Mouse (Mus musculus) lung, postnatal 0 days (tissue): ENCODE measurements at regions not wholly inside any gene's neighbourhood (a gene's known extent, or its start where the extent isn't known, plus 50 kb on each side); places are given as distances from the start of the nearest gene placed in this dataset.

Source experiments
- ATAC-seq: fragments of 200-750 bp; cut with Nextera tagmentation; 2 replicates; pipeline ENCODE4 v1.8.0; 2017; ENCODE audit warnings: moderate library complexity
- DNase-seq: peaks from one replicate; pipeline ENCODE4 v3.0.0-alpha.2; 2016; ENCODE audit warnings: low spot score
- H3K27ac ChIP-seq: fragments of 300-500 bp; sonication (generic); 2 replicates; pipeline ENCODE4 v1.5.1; 2014; ENCODE audit warnings: antibody characterized with exemption, mild to moderate bottlenecking, low read length, mixed read lengths
- H3K27me3 ChIP-seq: fragments of 300-500 bp; sonication (generic); replicated peaks from 2 replicates; pipeline ENCODE4 v1.6.1; 2014; ENCODE audit warnings: low read length, mixed read lengths; ENCODE audit not compliant: insufficient read depth
- H3K36me3 ChIP-seq: fragments of 300-500 bp; sonication (generic); 2 replicates; pipeline ENCODE4 v1.6.1; 2014; ENCODE audit warnings: low read length, mixed read lengths; ENCODE audit not compliant: insufficient read depth
- H3K4me1 ChIP-seq: fragments of 300-500 bp; sonication (generic); 2 replicates; pipeline ENCODE4 v1.6.1; 2014; ENCODE audit warnings: antibody characterized with exemption, low read depth, low read length, mixed read lengths; ENCODE audit not compliant: insufficient read depth
- H3K4me2 ChIP-seq: fragments of 300-500 bp; sonication (generic); replicated peaks from 2 replicates; pipeline ENCODE4 v1.6.1; 2014; ENCODE audit warnings: low read depth, mild to moderate bottlenecking, low read length, moderate library complexity, mixed read lengths
- H3K4me3 ChIP-seq: fragments of 300-500 bp; sonication (generic); 2 replicates; pipeline ENCODE4 v1.5.1; 2014; ENCODE audit warnings: low read depth, low read length
- H3K9ac ChIP-seq: fragments of 300-500 bp; sonication (generic); replicated peaks from 2 replicates; pipeline ENCODE4 v1.6.1; 2014; ENCODE audit warnings: low read depth, mild to moderate bottlenecking
- H3K9me3 ChIP-seq: fragments of 300-500 bp; sonication (generic); 2 replicates; pipeline ENCODE4 v1.6.1; 2016; ENCODE audit warnings: low read length, mixed read lengths
- CTCF ChIP-seq: IDR thresholded peaks from 2 replicates; pipeline ENCODE4 v1.5.1; 2016; ENCODE audit warnings: antibody characterized with exemption, mild to moderate bottlenecking
- EP300 ChIP-seq: IDR thresholded peaks from 2 replicates; pipeline ENCODE4 v1.6.1; 2016; ENCODE audit warnings: antibody characterized with exemption, mild to moderate bottlenecking, control low read depth
- WGBS: fragments of 180-500 bp; shearing (Covaris S2); extraction: QIAGEN DNeasy Blood & Tissue Kit; methylation state at CpG from one replicate; pipeline ENCODE4 v1.1.7; 2014; 5-methylcytosine and 5-hydroxymethylcytosine counted together

GRCm38 (mm10) chr6:36179895-36180294 is 208.0 kb upstream of the Chrm2 start:
- TF ChIP-seq CTCF (no peak), EP300 (no peak)
- Histone ChIP-seq H3K4me2 (no peak overlapping the region), H3K27ac (no peak overlapping the region), H3K9me3 (no peaks in the 10 kb centered on the region), H3K4me3 (no peak overlapping the region), H3K4me1 (no peaks in the 10 kb centered on the region), H3K36me3 (no peaks in the 10 kb centered on the region), H3K27me3 (no peaks in the 10 kb centered on the region), H3K9ac (no peak overlapping the region)
- ATAC-seq (no peak), DNase-seq (no peak)
- 25% methylated on average over 3 of the region's 3 CpGs for WGBS

DNA sequence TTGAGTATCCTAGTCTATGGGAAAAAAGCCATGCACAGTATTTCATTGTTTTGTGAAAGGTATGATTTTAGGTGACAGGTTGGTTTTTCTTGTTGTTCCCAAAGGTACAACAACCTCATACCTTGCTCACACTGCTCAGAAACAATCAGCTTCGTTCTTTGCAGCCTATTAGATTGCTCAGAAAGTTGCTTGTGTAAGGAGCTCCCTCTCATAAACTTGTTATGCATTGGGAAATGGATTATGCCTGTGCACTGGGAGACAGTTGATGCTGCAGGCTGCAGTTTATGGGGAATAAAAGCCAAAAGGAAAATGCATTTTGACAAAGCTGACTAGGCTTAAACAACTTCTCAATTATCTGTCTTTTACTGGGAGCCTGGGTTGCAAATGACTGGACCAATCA is 205.2 kb upstream of the Chrm2 start:
- no peak overlapping the region for H3K4me3 ChIP-seq
- H3K36me3 ChIP-seq, result no peaks in the 10 kb centered on the region
- no peaks in the 10 kb centered on the region for H3K27me3 ChIP-seq
- no peak overlapping the region for H3K4me2 ChIP-seq
- H3K4me1 ChIP-seq, result no peaks in the 10 kb centered on the region
- TF ChIP-seq EP300 (no peak), CTCF (no peak)
- 59% methylated on average over 1 of the region's 1 CpGs for WGBS
- no peaks in the 10 kb centered on the region for H3K9me3 ChIP-seq
- H3K27ac ChIP-seq, result no peak overlapping the region
- ATAC-seq (no peak), DNase-seq (no peak)
- no peak overlapping the region for H3K9ac ChIP-seq

- no peaks in the 10 kb centered on the region for H3K9me3 ChIP-seq
- H3K9ac ChIP-seq, result no peak overlapping the region
- no peaks in the 10 kb centered on the region for H3K4me1 ChIP-seq
- TF ChIP-seq CTCF (no peak), EP300 (no peak)
- no peaks in the 10 kb centered on the region for H3K36me3 ChIP-seq
- no peak overlapping the region for H3K27ac ChIP-seq
- H3K4me3 ChIP-seq, result no peak overlapping the region
- WGBS, result 74% methylated on average over 2 of the region's 2 CpGs
- no peak overlapping the region for H3K4me2 ChIP-seq
- no peak for ATAC-seq
- no peaks in the 10 kb centered on the region for H3K27me3 ChIP-seq
- DNase-seq, result no peak
Observed at GRCm38 (mm10) chr6:36206666-36207065, 181.2 kb upstream of the Chrm2 start.

GRCm38 (mm10) chr6:36221308-36221707 is 166.6 kb upstream of the Chrm2 start:
- Histone ChIP-seq H3K4me1 (no peaks in the 10 kb centered on the region), H3K4me3 (no peak overlapping the region), H3K9ac (no peak overlapping the region), H3K36me3 (no peaks in the 10 kb centered on the region), H3K4me2 (no peak overlapping the region), H3K27me3 (no peaks in the 10 kb centered on the region), H3K27ac (no peak overlapping the region), H3K9me3 (no peaks in the 10 kb centered on the region)
- ATAC-seq (peak; percentile 88), DNase-seq (peak; percentile 56)
- TF ChIP-seq CTCF (no peak), EP300 (peak; percentile 49; the same call in 1 of the 2 replicates)
- WGBS, result 42% methylated on average over 4 of the region's 4 CpGs

- Histone ChIP-seq H3K27me3 (no peaks in the 10 kb centered on the region), H3K9me3 (no peaks in the 10 kb centered on the region), H3K4me1 (no peaks in the 10 kb centered on the region), H3K27ac (no peak overlapping the region), H3K4me2 (no peak overlapping the region), H3K4me3 (no peak overlapping the region), H3K9ac (no peak overlapping the region), H3K36me3 (no peaks in the 10 kb centered on the region)
- ATAC-seq, result no peak
- no peak for TF ChIP-seq CTCF
- no peak for TF ChIP-seq EP300
- 48% methylated on average over 1 of the region's 1 CpGs for WGBS
- no peak for DNase-seq
Observed at GRCm38 (mm10) chr6:36234438-36234837, 153.4 kb upstream of the Chrm2 start.

DNA sequence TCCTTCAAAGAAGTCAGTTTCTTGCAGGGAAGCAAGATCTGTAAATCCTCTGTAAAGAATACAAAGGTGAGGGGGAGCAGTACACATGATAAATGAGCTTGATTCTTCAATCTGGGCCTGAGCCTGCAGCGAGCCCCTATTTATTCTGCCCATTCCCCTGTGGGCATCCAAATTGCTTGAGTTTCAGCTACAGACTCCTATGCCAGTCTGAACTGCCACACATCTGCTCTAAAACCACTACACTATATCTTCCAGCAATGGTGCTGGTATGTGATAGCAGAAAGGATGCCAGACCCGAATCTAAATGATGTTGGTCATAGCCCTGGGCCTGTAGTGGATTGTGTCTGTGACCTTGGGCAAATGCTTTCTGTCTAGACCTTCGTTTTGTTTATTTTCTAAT is 140.9 kb upstream of the Chrm2 start:
- H3K36me3 ChIP-seq, result no peaks in the 10 kb centered on the region
- no peaks in the 10 kb centered on the region for H3K9me3 ChIP-seq
- H3K4me1 ChIP-seq, result no peaks in the 10 kb centered on the region
- no peaks in the 10 kb centered on the region for H3K27me3 ChIP-seq
- no peak overlapping the region for H3K27ac ChIP-seq
- H3K4me2 ChIP-seq, result no peak overlapping the region
- WGBS, result 47% methylated on average over 3 of the region's 3 CpGs
- no peak overlapping the region for H3K4me3 ChIP-seq
- no peak for TF ChIP-seq EP300
- no peak for TF ChIP-seq CTCF
- DNase-seq (no peak), ATAC-seq (no peak)
- H3K9ac ChIP-seq, result no peak overlapping the region

GRCm38 (mm10) chr6:36248219-36248618 is 139.7 kb upstream of the Chrm2 start:
- Histone ChIP-seq H3K9ac (no peak overlapping the region), H3K4me2 (no peak overlapping the region), H3K36me3 (no peaks in the 10 kb centered on the region), H3K27ac (no peak overlapping the region), H3K4me1 (no peaks in the 10 kb centered on the region), H3K9me3 (no peaks in the 10 kb centered on the region), H3K27me3 (no peaks in the 10 kb centered on the region), H3K4me3 (no peak overlapping the region)
- ATAC-seq (no peak), DNase-seq (no peak)
- TF ChIP-seq EP300 (no peak), CTCF (no peak)
- 81% methylated on average over 1 of the region's 1 CpGs for WGBS
